Mouse (Mus musculus) retina, postnatal 7 days (tissue): Measurements from ENCODE around the gene Msi2.

Experiments used
- DNase-seq: peaks from one replicate; pipeline ENCODE4 v3.0.0-alpha.2; 2012; ENCODE audit warnings: low read depth, low spot score

Msi2 gene

GRCm38 (mm10) chr11:88713479-88713878 lies 4.8 kb downstream of the Msi2 start:
- no peak for DNase-seq

GRCm38 (mm10) chr11:88709876-88710614 lies 8.3 kb downstream of the Msi2 start:
- no peak for DNase-seq

- no peak for DNase-seq
These were observed 11.0 kb downstream of the Msi2 start for GRCm38 (mm10) chr11:88707228-88707775.

DNA sequence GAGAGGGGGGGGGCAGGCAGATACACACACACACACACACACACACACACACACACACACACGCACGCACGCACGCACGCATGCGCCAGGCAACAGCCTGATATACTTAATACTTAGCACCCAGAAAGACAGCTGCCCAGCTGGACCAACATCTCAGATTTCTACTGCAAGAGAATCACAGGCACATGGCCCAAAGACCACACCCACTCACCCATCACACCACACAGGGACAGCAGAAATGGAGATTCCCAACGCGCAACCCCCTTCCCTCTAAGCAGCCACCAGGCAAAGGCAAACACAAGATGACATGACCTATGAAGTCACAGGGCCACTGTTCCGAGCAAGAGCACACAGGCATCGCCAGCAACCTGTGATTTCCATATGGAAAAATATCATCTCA lies 13.6 kb downstream of the Msi2 start:
- no peak for DNase-seq

DNA sequence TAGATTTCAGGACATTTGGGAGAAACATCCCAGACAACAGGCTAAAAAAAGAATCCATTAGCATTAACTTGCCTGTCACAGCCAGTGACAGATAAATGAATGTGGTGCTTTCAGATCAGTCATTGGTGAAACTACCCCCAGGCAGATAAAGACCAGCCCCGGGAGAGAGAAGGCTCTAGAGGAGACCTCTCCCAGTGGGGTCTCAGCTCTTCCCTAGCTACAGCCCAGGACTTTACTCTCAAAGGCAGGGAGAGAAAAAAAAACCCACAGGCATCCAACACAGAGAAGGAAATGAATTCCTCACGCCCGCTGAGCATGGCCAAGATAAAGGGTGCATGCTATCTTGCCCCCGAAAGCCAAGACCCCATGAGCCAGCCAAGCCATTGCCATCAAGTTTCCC lies 15.1 kb downstream of the Msi2 start:
- no peak for DNase-seq

DNA sequence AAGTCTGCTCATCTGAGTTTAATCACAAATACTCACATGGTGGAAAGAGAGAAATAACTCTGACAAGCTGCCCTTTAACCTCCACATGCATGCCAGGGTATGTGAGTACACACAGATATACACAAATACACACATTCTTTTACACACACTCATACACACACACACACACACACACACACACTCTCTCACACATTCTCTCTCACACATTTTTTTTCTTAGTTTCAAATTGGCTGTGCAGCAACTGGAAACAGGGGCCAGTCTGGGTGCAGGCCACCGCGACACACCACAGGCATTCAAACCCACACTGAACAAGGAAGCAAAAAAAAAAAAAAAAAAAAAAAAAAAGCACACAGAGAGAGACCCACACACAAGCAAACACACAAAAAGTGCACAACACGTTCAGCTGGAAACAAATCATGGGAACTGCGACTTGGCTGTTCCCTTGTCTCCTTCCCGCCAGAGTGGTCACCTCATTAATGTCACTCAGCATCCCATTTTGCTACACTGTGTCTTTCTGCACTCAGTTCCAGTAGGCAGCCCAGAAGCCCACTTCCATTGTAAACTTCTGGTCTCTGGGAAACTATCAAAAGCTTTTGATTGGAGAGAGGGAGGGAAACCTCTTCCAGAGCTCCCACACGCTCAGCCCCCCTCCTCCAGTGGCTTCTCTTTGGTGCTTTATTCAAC lies 16.2 kb downstream of the Msi2 start:
- no peak for DNase-seq

DNA sequence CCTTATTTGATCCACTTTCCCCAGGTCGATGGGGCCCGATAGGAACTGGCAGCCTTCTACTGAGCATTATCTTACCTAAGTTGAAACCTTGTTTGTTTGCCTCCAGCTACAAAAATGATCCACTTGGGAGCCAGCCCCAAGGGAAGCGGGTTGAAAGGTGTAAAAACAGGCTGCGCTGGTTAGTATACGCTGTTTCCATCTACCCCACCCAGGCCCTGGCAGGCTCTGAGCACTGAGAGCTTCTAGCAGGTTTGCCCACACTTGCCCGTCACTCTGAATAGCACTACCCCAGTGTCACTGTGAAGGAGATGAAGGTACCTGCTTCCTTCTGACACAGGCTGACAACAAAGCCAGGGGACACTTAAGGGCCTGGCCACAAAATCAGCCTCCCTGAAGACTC lies 17.3 kb downstream of the Msi2 start:
- DNase-seq = no peak

GRCm38 (mm10) chr11:88700202-88700711 lies 18.1 kb downstream of the Msi2 start:
- no peak for DNase-seq

DNA sequence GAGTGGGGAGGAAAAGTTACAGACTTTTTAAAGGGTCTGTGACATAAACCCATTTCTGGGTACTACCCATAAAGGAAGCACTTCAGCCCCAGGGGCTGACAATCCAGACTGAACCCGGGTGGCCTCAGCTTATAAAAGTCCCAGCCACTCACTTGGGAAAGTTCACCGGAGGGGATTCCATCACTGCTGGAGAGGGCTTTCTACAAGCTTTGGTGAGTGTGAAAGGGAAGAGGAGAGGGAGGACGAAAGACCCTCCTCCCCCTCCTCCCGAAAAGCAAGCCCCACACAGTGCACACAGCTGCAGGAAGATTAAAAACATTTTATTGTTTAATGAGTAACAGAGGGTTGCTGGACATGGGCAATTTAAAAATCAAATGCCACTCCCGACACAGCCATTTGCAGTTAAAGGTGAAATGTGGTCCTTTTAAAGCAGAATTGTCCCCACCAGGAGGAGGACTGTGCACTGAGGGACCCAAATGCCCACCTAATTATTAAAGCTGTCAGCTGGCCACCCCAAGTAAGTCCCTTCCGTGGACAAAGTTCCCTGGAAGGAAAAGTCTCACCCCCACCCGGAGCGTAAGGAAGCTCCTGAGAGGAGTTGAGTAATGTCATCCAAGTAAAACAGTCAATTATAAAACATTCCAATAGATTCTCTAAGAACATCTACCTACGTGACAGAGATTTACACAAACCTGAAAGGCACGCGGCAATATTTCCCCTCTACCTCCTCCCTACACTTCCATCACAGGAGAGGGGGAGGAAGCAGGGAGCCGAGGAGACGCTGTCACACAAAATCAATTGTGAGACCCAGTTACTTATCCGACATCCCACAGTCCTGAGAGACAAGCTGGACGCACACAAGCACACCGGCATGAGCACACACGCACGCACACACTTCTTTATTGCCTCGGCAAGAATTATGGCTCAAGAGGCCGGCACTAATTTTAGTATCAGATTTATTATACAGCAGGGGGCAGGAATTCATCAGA lies 24.1 kb downstream of the Msi2 start:
- no peak for DNase-seq

GRCm38 (mm10) chr11:88693002-88693769 lies 25.1 kb downstream of the Msi2 start:
- DNase-seq = no peak

GRCm38 (mm10) chr11:88692374-88692773 lies 25.9 kb downstream of the Msi2 start:
- no peak for DNase-seq

DNA sequence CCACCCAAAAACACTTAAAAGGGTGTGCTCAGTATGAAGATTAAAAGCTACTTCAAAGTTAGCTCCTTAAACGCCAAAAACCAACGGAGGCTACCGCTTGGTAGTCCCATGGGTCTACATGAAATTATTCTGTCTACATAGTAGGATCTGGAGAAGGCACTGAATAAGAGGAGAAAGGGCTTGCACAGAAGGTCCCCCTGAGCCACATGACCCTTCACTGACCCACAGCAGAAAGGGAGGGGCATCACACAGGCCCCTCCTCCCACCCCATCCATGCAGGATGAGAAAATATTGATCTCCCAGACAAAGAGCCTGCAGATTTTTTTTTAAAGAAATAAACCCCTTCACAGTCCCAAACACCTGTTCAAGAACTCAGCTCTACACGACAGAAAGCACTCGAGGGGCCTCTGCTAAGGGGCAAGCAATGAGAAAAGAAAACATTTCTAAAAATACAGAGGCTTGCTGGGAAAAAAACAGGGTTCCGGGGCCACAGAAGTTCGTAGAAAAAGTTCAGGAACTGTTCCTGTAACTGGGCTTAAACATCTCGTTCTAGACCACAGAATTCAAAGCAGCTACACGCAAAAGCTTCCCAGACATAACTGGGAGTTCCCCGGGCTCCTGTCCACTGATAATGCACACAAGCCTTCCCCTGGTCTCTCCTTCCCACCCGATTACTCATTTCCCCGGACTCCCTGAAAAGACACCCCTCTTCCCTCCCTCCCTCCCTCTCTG lies 27.6 kb downstream of the Msi2 start:
- no peak for DNase-seq

- no peak for DNase-seq
These were observed 28.4 kb downstream of the Msi2 start for GRCm38 (mm10) chr11:88689831-88690459.

DNA sequence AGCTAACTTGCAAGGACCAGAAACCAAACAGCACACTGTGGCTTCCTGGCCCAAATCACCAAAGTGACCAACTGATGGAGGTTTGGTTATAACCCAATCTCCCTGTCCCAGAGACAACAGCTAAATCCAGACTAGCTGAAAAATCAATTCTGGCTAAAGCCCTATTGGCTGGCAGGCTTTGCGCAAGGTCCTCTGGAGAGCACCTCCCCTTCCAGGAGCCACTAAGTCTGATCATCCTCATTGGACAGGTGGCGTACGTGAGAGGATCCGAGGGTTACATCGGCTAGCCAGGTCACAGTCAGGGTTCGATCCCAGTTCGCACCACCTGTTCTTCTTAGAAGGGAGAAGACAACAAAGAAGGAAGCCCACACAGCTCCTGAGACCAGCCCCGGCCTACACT lies 29.7 kb downstream of the Msi2 start:
- no peak for DNase-seq

DNA sequence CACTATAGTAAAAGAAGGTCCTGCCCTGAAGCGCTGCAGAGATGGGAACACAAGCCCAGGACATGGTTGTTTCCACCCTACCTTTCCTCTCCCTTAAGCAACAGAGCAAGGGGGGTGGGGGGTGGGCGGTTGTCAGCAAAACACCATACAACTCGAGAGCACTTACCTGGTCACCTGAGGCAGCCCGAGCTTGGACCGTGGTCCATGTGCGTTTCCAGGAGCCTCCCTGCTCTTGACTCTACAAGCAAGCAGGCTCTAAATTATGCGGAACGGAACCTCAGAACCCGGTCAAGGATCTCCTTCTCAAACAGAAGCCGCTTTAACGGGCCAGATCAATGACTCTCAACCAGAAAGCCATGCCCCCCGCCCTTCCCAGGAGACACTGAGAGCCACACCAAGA lies 30.6 kb downstream of the Msi2 start:
- DNase-seq = no peak

DNA sequence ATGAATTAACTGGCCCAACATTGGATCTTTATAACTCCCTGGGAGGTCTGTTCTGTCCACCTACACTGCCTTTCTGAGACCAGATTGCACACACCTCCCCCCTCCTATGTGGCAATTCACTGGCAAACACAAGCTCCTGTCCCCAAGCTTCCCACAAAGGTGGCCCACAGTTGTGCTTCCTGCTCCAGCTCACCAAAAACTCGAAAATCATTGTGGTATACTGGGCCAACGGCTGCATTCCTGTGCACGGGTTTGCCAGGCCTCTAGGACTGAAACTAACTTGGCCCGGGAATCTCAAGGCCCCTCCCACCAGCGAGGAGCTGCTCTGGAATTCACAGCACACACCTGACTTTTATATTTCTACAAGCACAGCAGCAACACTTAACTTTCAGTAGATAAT lies 31.3 kb downstream of the Msi2 start:
- no peak for DNase-seq

DNA sequence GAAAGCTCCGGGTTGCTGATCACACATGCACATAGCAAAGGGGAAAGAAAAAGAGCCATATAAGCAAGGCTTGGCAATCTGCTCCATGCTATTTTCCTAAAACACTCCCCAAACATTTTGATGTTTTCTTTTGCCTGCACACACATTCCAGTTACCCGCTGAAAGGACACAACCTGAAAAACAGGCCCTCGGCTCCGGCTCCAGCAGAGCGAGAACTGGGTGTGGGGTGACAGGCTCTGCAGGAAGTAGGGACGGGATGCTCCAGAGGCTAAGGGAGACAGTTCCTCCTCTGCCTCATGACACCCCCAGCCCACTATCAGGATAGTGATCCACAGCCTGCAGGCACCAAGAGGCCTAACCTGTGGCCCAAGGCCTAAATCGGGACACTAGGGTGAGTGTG lies 32.3 kb downstream of the Msi2 start:
- DNase-seq = no peak

GRCm38 (mm10) chr11:88683026-88683770 lies 35.1 kb downstream of the Msi2 start:
- no peak for DNase-seq

GRCm38 (mm10) chr11:88677350-88677749 lies 41.0 kb downstream of the Msi2 start:
- DNase-seq = no peak
